Mouse (Mus musculus) ES-E14 (cell line): Measurements from ENCODE around the gene Il25.

ENCODE experiments used
- CHD2 ChIP-seq: IDR thresholded peaks from 2 replicates; pipeline ENCODE4 v1.6.1; 2014; ENCODE audit warnings: mild to moderate bottlenecking, low read depth, low read length, inconsistent platforms
- HCFC1 ChIP-seq: IDR thresholded peaks from 2 replicates; pipeline ENCODE4 v1.6.1; 2012; ENCODE audit warnings: low read length, inconsistent platforms, borderline replicate concordance; ENCODE audit not compliant: insufficient read depth
- MAFK ChIP-seq: IDR thresholded peaks from 2 replicates; pipeline ENCODE4 v1.6.1; 2014; ENCODE audit warnings: mild to moderate bottlenecking, low read depth, low read length, inconsistent platforms; ENCODE audit not compliant: insufficient read depth
- ZC3H11A ChIP-seq: IDR thresholded peaks from 2 replicates; pipeline ENCODE4 v1.6.1; 2012; ENCODE audit warnings: low read depth, mild to moderate bottlenecking, inconsistent platforms, low read length, borderline replicate concordance
- ZNF384 ChIP-seq: IDR thresholded peaks from 2 replicates; pipeline ENCODE4 v1.6.1; 2012; ENCODE audit warnings: low read depth, low read length, inconsistent platforms

DNA sequence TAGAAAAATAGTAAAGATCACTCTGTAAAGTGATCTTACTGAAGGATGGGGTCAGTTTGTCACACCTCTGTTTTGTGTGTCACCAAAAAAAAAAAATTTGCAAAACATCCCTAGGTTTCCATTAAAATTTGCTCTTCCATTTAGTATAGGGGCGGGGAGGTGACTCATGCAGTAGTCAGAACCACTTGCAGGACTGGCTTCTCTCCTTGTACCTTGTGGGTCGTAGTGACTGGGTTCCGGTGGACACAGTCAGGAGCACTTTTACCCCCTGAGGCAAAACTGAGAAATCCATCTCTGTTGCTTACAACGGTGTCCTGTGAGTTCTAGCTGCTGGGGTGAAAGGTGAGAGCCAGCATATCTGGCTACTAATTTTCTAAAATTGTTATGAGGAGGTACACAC, 28.9 kb upstream of the Il25 start:
- TF ChIP-seq ZC3H11A, result no peak
- no peak for TF ChIP-seq MAFK
- TF ChIP-seq ZNF384, result no peak
- TF ChIP-seq CHD2, result no peak
- TF ChIP-seq HCFC1, result no peak
